Mouse (Mus musculus): ENCODE data around the gene Olfr71.

Olfr71 gene

GRCm38 (mm10) chr4:43655656-43656338 lies 54.3 kb downstream of the Olfr71 start:
- peak; percentile 62 to 71 for DNase-seq
